Mouse (Mus musculus): ENCODE measurements around the gene Arhgap9. TPM values are rescaled to one million over a fixed set of nuclear protein-coding genes. Genes with fewer than 3 reads are reported as not detected.
A peak's percentile ranks its signal among the peaks of the same experiment; 100 is the strongest.

The Arhgap9 gene
- total and polyA plus RNA-seq, 3 experiments = 32.4 to 44.7 (median 33.7) TPM

DNA sequence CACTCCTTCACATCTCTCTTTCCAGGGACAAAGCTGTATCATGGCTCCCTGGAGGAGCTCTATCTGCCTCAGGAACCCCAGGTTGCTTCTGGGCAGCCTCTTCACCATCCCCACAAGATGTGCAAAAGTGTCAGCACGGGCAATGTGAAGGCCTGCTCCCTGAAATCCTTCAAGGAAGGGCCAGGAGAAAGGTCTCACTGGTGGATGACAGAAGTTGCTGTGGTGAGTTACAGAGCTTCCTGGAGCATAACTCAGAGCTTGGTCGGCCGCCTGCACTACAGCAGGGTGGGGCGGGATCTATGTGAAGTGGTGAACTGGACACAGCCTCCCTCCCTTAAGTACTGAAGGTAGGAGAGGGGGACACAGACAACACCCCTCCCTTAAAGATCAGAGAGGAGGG, 905 bp downstream of the Arhgap9 start:
- H3K27ac ChIP-seq (ENCODE audit: insufficient read depth, low read depth) = no peak overlapping the region
- H3K9ac ChIP-seq (ENCODE audit: insufficient read depth, low read depth) = peak overlapping the region; percentile 87; the same call in 1 of the 2 replicates
- peak overlapping the region in 2 of 3 experiments; percentile 58 to 75 for H3K4me3 ChIP-seq (replicated peaks in 1 of 3; ENCODE audit: low read depth in 2 of 3, low read length in 2 of 3, poor library complexity in 1 of 3)
- peaks cover 5 to 36% of the 10 kb centered on the region in 2 experiments for H3K4me1 ChIP-seq (ENCODE audit: control insufficient read depth in 1 of 2, insufficient read depth in 2 of 2)
- dilution Hi-C loops (cut with MboI; ENCODE audit: extremely low pct_ligation_motif_present, extremely low pct_unique_long_range_greater_than_20kb, low sequenced_read_pairs) (no loop called here), in situ Hi-C loops (cut with MboI; ENCODE audit: low pct_ligation_motif_present, low pct_unique_long_range_greater_than_20kb, low sequenced_read_pairs) (no loop called here)
- no peaks in the 10 kb centered on the region for H3K27me3 ChIP-seq (replicated peaks)
- H3K4me2 ChIP-seq (ENCODE audit: insufficient read depth, low read depth, poor library complexity, severe bottlenecking) = 0 out of 2 replicates have a peak overlapping the region, but pooled peaks have one; percentile 97
- no peaks in the 10 kb centered on the region for H3K9me3 ChIP-seq (replicated peaks; ENCODE audit: low read length)
- no peak for TF ChIP-seq NRF1 (IDR thresholded peaks at IDR 0.05; ENCODE audit: low read depth, low read length)
- TF ChIP-seq ZNF384 (IDR thresholded peaks at IDR 0.05; ENCODE audit: low read depth, low read length) = no peak
- no peak for TF ChIP-seq BHLHE40 (IDR thresholded peaks at IDR 0.05; ENCODE audit: low read depth, low read length)
- TF ChIP-seq IRF4 (IDR thresholded peaks at IDR 0.05; ENCODE audit: low read depth, low read length) = no peak
- H3K36me3 ChIP-seq (replicated peaks in 1 of 2; ENCODE audit: control insufficient read depth in 1 of 2, insufficient read depth in 1 of 2, low read length in 1 of 2) = peaks cover 18 to 24% of the 10 kb centered on the region in 2 experiments
- no peak for DNase-seq (ENCODE audit: extremely low read depth)
- no peaks in the 10 kb centered on the region for H3K79me2 ChIP-seq (replicated peaks; ENCODE audit: control insufficient read depth, extremely low read depth, insufficient read depth, poor library complexity, severe bottlenecking)

DNA sequence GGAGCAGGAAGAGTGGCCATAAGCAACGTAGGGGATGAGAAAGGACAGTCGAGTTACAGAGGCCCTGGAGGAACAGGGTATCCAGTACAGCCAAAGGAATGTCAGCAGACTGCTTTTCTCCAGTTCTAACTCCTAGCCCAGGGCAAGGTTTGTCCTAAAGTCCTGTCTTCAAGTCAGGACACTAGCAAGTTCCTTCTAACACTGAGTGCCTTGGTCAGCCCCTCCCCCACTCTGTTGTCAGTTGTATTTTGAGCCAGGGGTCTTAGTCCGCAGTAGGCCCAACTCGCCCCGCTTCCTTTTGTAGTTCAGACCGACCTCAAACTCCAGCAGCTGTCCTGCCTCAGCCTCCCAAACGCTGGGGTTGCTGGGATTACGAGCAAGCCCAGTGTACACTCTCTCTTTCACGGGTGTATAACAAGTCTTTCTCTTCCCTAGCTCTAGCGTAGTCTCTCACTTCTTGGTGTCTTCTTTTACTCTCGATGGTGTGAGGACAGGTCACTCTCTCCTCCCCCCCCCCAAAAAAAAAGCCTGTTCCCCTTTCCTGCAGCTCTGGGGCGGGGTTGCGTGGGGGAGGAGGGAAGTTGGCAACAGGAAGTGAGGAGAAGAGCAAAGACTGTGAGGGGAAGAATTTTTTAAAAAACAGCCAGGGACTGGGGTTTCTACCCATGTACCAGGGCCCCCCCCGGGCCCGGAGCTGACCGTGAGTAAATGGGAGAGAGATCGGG, 1.5 kb downstream of the Arhgap9 start:
- peak overlapping the region; percentile 87 for H3K9ac ChIP-seq (ENCODE audit: insufficient read depth, low read depth)
- H3K4me2 ChIP-seq (ENCODE audit: insufficient read depth, low read depth, poor library complexity, severe bottlenecking) = peak overlapping the region; percentile 97
- peaks cover 5 to 36% of the 10 kb centered on the region in 2 experiments for H3K4me1 ChIP-seq (ENCODE audit: control insufficient read depth in 1 of 2, insufficient read depth in 2 of 2)
- H3K27ac ChIP-seq (ENCODE audit: insufficient read depth, low read depth) = no peak overlapping the region
- TF ChIP-seq POLR2A (IDR thresholded peaks at IDR 0.05; ENCODE audit: low read depth, low read length) (peak; percentile 57), TBP (conservative IDR thresholded peaks at IDR 0.05; ENCODE audit: low read depth, low read length) (no peak), CHD2 (IDR thresholded peaks at IDR 0.05; ENCODE audit: low read length) (peak; percentile 57), JUN (IDR thresholded peaks at IDR 0.05; ENCODE audit: insufficient read depth, low read depth, low read length) (no peak), JUND (conservative IDR thresholded peaks at IDR 0.05; ENCODE audit: low read depth, low read length) (no peak), RAD21 (IDR thresholded peaks at IDR 0.05; ENCODE audit: low read depth, low read length) (no peak), ELF1 (IDR thresholded peaks at IDR 0.05; ENCODE audit: low read depth, low read length) (peak; percentile 71), E2F4 (IDR thresholded peaks at IDR 0.05; ENCODE audit: insufficient replicate concordance, low read depth, low read length) (no peak), MAZ (IDR thresholded peaks at IDR 0.05; ENCODE audit: low read depth, low read length) (peak; percentile 85), ZNF384 (IDR thresholded peaks at IDR 0.05; ENCODE audit: low read depth, low read length) (peak; percentile 87), CHD1 (IDR thresholded peaks at IDR 0.05; ENCODE audit: low read depth, low read length) (0 out of 2 replicates have a peak, but pooled peaks have one; percentile 6), HCFC1 (IDR thresholded peaks at IDR 0.05; ENCODE audit: low read depth, low read length) (peak; percentile 44; the same call in 1 of the 2 replicates), SIN3A (IDR thresholded peaks at IDR 0.05; ENCODE audit: low read length) (peak; percentile 41; the same call in 1 of the 2 replicates), TCF12 (IDR thresholded peaks at IDR 0.05; ENCODE audit: low read depth, low read length) (0 out of 2 replicates have a peak, but pooled peaks have one; percentile 33), GABPA (IDR thresholded peaks at IDR 0.05; ENCODE audit: insufficient replicate concordance, low read depth, low read length) (no peak)
- in situ Hi-C loops (cut with MboI; ENCODE audit: low pct_ligation_motif_present, low pct_unique_long_range_greater_than_20kb, low sequenced_read_pairs) = no loop called here
- no peaks in the 10 kb centered on the region for H3K27me3 ChIP-seq (replicated peaks)
- dilution Hi-C loops (cut with MboI; ENCODE audit: extremely low pct_ligation_motif_present, extremely low pct_unique_long_range_greater_than_20kb, low sequenced_read_pairs) = no loop called here
- peaks cover 20 to 30% of the 10 kb centered on the region in 2 experiments for H3K36me3 ChIP-seq (replicated peaks in 1 of 2; ENCODE audit: control insufficient read depth in 1 of 2, insufficient read depth in 1 of 2, low read length in 1 of 2)
- H3K9me3 ChIP-seq (replicated peaks; ENCODE audit: low read length) = no peaks in the 10 kb centered on the region
- DNase-seq (ENCODE audit: extremely low read depth) = peak; percentile 72
- peak overlapping the region; percentile 58 to 81 (median 75) for H3K4me3 ChIP-seq (replicated peaks in 1 of 3; ENCODE audit: low read depth in 2 of 3, low read length in 2 of 3, poor library complexity in 1 of 3)
- H3K79me2 ChIP-seq (replicated peaks; ENCODE audit: control insufficient read depth, extremely low read depth, insufficient read depth, poor library complexity, severe bottlenecking) = no peaks in the 10 kb centered on the region

Measured in CH12.LX (cell line).